Mouse (Mus musculus) liver, adult 2 months (tissue): ENCODE results near the gene Prpf4.

Experiments used
- CTCF ChIP-seq: fragments of 200-500 bp; IDR thresholded peaks from 2 replicates; pipeline ENCODE4 v1.5.1; 2011; ENCODE audit warnings: low read depth, low read length, control low read depth
- POLR2A ChIP-seq: fragments of 200-500 bp; IDR thresholded peaks from 2 replicates; pipeline ENCODE4 v1.6.1; 2011; ENCODE audit warnings: low read length, control low read depth; ENCODE audit not compliant: insufficient read depth; ENCODE audit errors: extremely low read depth

- no peak for TF ChIP-seq CTCF
- no peak for TF ChIP-seq POLR2A
Observed at GRCm38 (mm10) chr4:62406133-62406532, 2.5 kb upstream of the Prpf4 start.
